Mouse (Mus musculus) testis, adult 10 weeks (tissue): ENCODE results near the gene Trappc4. TPM values are rescaled to one million over a fixed set of nuclear protein-coding genes. Genes with fewer than 3 reads are reported as not detected.

ENCODE experiments used
- polyA plus RNA-seq: library from polyadenylated mRNA; stranded (reverse); fragments of 350-450 nt; fragmentation: Illumina TruSeq; extraction: RNeasy Lipid Tissue Mini Kit (QIAGEN cat#74804); gene quantifications from one replicate; pipeline ENCODE4 v1.2.3, GENCODE M21; 2014; ENCODE audit warnings: low read depth, low replicate concordance

The Trappc4 gene
- polyA plus RNA-seq: 43.6 TPM

GRCm38 (mm10) chr9:44406906-44407751 is at the start of gene Trappc4, which contains the start of gene Rps25:
TSS of gene Trappc4 (minus strand) at chr9:44407600.
TSS of gene Rps25 (plus strand) at chr9:44407139.

DNA sequence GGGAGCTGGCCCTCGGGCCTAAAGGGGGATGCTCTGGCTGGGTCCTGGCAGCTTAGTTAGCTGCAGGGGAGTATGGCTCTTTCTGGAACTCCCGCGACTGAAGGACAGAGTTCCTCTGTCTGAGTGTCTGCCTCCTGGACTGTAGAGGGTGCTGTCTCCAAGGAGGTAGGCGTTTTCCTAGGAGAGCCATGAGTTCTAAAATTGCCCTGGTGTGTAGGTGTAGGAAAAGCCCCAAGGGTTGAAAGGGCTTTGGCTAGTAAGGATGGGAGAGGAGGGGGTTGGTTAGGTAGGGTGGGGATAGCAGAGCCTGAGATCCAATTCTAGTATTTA is 47.5 kb upstream of the Trappc4 start, which contains the start of gene Upk2:
Upk2 (minus strand) TSS at position 86 of the 330 bp plus-strand sequence.

DNA sequence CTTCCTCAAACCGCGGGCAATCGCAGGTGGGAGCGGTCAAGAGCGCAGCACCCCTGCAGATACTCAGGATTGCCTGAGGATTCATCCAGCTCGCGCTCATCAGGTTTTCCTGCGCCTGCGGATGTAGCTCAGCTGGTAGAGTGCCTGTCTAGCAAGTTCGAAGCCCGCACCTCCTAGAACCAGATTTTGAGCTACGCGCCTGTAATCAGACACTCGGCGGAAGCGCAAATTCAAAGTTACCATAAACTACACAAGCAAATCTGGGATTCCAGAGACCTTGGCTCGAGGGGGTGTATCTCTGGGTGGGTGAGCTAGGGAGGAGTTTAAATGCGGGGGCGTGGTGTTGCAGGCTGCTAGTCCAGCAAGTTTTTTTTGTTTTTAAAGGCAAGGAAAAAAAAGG is 33.6 kb upstream of the Trappc4 start, which contains the start of gene Foxr1:
Foxr1 (minus strand) TSS at position 176 of the 400 bp plus-strand sequence.

GRCm38 (mm10) chr9:44418519-44419385 is 11.4 kb upstream of the Trappc4 start, which contains the start of gene Ccdc84:
TSS of gene Ccdc84 (minus strand) at chr9:44418569.

DNA sequence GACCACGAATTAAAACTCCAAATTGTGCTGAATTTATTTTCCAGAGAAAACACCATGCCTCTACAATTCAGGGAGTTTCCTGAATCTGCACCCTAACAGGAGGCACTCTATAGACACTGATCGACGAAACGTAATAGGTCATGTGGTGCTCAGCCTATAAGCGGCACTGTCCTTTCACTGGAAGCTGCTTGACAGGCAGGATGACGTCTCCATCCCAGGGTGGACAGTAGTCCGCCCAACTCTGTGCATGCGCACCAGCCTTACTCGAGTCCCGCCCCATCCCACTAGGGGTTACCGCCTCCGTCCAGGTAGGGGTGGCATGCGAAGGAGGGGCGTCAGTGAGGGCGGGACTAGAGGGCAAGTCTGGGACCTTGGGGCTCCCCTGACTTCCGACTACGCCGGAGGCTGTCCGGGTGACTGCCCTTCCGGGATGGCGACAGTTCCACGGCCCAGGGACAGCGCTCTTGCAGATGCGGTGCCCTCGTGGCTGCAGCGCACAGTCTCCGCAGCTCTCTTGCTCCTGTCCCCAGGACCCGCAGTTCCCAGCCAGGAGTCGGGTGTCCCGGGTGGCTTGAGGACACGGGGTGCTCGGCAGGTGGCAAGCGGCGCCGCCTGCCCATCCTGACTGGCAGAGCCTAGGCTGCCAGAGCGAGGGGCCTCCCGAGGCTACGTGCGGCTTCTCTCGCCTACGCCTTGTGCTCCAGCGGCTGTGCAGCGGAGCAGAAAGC is 10.6 kb downstream of the Trappc4 start, which contains the start of gene Slc37a4:
Slc37a4 (plus strand) TSS at position 169 of the 728 bp plus-strand sequence.

DNA sequence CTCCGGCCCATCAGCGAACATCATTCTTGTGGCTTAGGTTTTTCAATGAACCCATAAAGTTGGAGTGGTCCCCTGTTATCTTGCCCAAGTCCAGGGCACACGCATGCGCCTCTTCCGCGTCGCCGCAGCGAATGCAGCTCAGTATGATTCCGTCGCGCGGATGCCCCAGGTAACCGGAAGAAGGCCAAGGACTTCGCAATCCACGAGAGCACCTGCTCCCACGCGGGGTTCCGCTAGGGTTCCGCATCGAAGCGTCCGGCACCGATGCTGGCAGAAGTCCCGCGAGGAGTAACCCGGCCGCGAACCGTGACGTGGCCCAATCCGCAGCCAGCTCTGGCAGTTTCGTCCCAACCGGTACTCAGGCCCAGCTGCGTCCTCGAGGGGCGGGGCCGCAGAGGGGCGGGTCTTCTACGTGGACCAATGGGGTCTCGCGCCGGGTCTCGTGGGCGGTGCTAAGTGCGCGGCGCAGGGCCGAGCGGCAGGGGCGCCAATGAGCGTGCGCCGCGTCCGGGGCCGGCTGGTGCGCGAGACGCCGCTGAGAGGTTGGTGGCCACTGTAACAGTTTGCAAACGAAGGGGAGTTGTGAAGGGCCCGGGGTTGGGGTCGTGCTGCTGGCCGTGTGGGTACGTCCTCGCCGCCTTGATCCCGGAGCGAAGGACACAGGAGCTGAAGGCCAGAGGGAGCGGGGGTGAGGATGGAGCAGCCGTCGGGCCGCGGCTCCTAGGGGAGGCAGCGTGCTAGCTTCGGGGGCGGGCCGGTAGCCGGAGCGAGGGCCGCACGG is 28.2 kb downstream of the Trappc4 start, which contains the start of gene Hyou1:
Hyou1 (plus strand) TSS at position 437 of the 781 bp plus-strand sequence.

GRCm38 (mm10) chr9:44361190-44361917 is 46.0 kb downstream of the Trappc4 start, which contains the start of gene Vps11:
TSS of gene Vps11 (minus strand) at chr9:44361670.

Other genes with a start within 250 kb of the Trappc4 start
- gene Cbl, start 173.6 kb downstream of the Trappc4 start, polyA plus RNA-seq: 55.7 TPM
- 0.28 TPM for gene Ccdc153, start 166.9 kb downstream of the Trappc4 start, polyA plus RNA-seq
- not detected for gene Pdzd3, start 156.1 kb downstream of the Trappc4 start, polyA plus RNA-seq
- not detected for gene Nlrx1, start 139.0 kb downstream of the Trappc4 start, polyA plus RNA-seq
- gene Abcg4, start 119.0 kb downstream of the Trappc4 start, polyA plus RNA-seq: not detected
- 8.5 TPM for gene Hinfp, start 101.9 kb downstream of the Trappc4 start, polyA plus RNA-seq
- gene C2cd2l, start 87.3 kb downstream of the Trappc4 start, polyA plus RNA-seq: 0.56 TPM
- gene Dpagt1, start 81.6 kb downstream of the Trappc4 start, polyA plus RNA-seq: 1.9 TPM
- gene H2afx, start 72.9 kb downstream of the Trappc4 start, polyA plus RNA-seq: 7.2 TPM
- 12.6 TPM for gene Hmbs, start 63.4 kb downstream of the Trappc4 start, polyA plus RNA-seq
- gene Vps11, start 45.9 kb downstream of the Trappc4 start, polyA plus RNA-seq: 7.6 TPM
- gene Hyou1, start 28.1 kb downstream of the Trappc4 start, polyA plus RNA-seq: 30.7 TPM
- 1.4 TPM for gene Slc37a4, start 10.7 kb downstream of the Trappc4 start, polyA plus RNA-seq
- gene Rps25, start 461 bp downstream of the Trappc4 start, polyA plus RNA-seq: 518 TPM
- gene Ccdc84, start 11.0 kb upstream of the Trappc4 start, polyA plus RNA-seq: 6.5 TPM
- gene Foxr1, start 33.5 kb upstream of the Trappc4 start, polyA plus RNA-seq: 1.3 TPM
- not detected for gene Upk2, start 47.4 kb upstream of the Trappc4 start, polyA plus RNA-seq
- 0.39 TPM for gene Bcl9l, start 75.2 kb upstream of the Trappc4 start, polyA plus RNA-seq
- 13.8 TPM for gene Cxcr5, start 154.3 kb upstream of the Trappc4 start, polyA plus RNA-seq
- gene Ddx6, start 197.3 kb upstream of the Trappc4 start, polyA plus RNA-seq: 68.4 TPM